Mouse (Mus musculus): ENCODE measurements around the gene Lexm. TPM values are rescaled to one million over a fixed set of nuclear protein-coding genes. Genes with fewer than 3 reads are reported as not detected.
A peak's percentile ranks its signal among the peaks of the same experiment; 100 is the strongest.

Gene Lexm
- not detected in 2 replicates for polyA plus RNA-seq (2015; fragmentation: Nextera tagmentation; extraction: Ambion mirVana)

GRCm38 (mm10) chr4:106617056-106617455 is at the start of gene Lexm:
Lexm (minus strand) TSS chr4:106617241.
- ATAC-seq (ENCODE audit: low read depth): 0 out of 2 replicates have a peak, but pooled peaks have one; percentile 14
- no peak within 1 kb of the TSS for H3K9ac ChIP-seq (ENCODE audit: low read depth, low read length)
- no peaks in the 10 kb centered on the region for H3K9me3 ChIP-seq (replicated peaks; ENCODE audit: control insufficient read depth, low read length)
- H3K27me3 ChIP-seq (ENCODE audit: control insufficient read depth, insufficient read depth, low read depth, low read length): peaks cover 26% of the 10 kb centered on the region
- peak within 1 kb of the TSS; percentile 8; the same call in 1 of the 2 replicates for H3K4me2 ChIP-seq (ENCODE audit: low read depth, low read length)
- no peaks in the 10 kb centered on the region for H3K36me3 ChIP-seq (ENCODE audit: control insufficient read depth, insufficient read depth)
- H3K4me3 ChIP-seq (ENCODE audit: low read depth, low read length): no peak within 1 kb of the TSS
- 3% methylated on average over 19 of the region's 19 CpGs for WGBS (ENCODE audit: insufficient replicate concordance)
- no peak within 1 kb of the TSS for H3K27ac ChIP-seq (ENCODE audit: low read length)
- peaks cover 28% of the 10 kb centered on the region for H3K4me1 ChIP-seq (ENCODE audit: control insufficient read depth, low read depth, low read length)

- 83% methylated on average over 2 of the region's 2 CpGs for WGBS (ENCODE audit: insufficient replicate concordance)
Measured at GRCm38 (mm10) chr4:106666546-106666945, 49.5 kb upstream of the Lexm start.

GRCm38 (mm10) chr4:106665673-106666072 is 48.6 kb upstream of the Lexm start:
- no peaks in the 10 kb centered on the region for H3K27me3 ChIP-seq (ENCODE audit: control insufficient read depth, insufficient read depth, low read depth, low read length)
- H3K9me3 ChIP-seq (replicated peaks; ENCODE audit: control insufficient read depth, low read length): no peaks in the 10 kb centered on the region
- 80% methylated on average over 10 of the region's 10 CpGs for WGBS (ENCODE audit: insufficient replicate concordance)
- H3K4me1 ChIP-seq (ENCODE audit: control insufficient read depth, low read depth, low read length): no peaks in the 10 kb centered on the region
- H3K27ac ChIP-seq (ENCODE audit: low read length): no peak overlapping the region
- H3K36me3 ChIP-seq (ENCODE audit: control insufficient read depth, insufficient read depth): peaks cover 59% of the 10 kb centered on the region
- no peak overlapping the region for H3K4me2 ChIP-seq (ENCODE audit: low read depth, low read length)
- no peak overlapping the region for H3K9ac ChIP-seq (ENCODE audit: low read depth, low read length)
- no peak overlapping the region for H3K4me3 ChIP-seq (ENCODE audit: low read depth, low read length)
- ATAC-seq (ENCODE audit: low read depth): no peak

More at GRCm38 (mm10) chr4:106666546-106666945, 49.5 kb upstream of the Lexm start:
- Histone ChIP-seq H3K27ac (ENCODE audit: low read length) (no peak overlapping the region), H3K4me1 (ENCODE audit: control insufficient read depth, low read depth, low read length) (no peaks in the 10 kb centered on the region), H3K36me3 (ENCODE audit: control insufficient read depth, insufficient read depth) (peaks cover 58% of the 10 kb centered on the region), H3K4me3 (ENCODE audit: low read depth, low read length) (no peak overlapping the region), H3K27me3 (ENCODE audit: control insufficient read depth, insufficient read depth, low read depth, low read length) (no peaks in the 10 kb centered on the region), H3K9ac (ENCODE audit: low read depth, low read length) (no peak overlapping the region), H3K9me3 (replicated peaks; ENCODE audit: control insufficient read depth, low read length) (no peaks in the 10 kb centered on the region), H3K4me2 (ENCODE audit: low read depth, low read length) (no peak overlapping the region)
- no peak for ATAC-seq (ENCODE audit: low read depth)

GRCm38 (mm10) chr4:106665269-106665668 is 48.2 kb upstream of the Lexm start:
- Histone ChIP-seq H3K27me3 (ENCODE audit: control insufficient read depth, insufficient read depth, low read depth, low read length) (no peaks in the 10 kb centered on the region), H3K9ac (ENCODE audit: low read depth, low read length) (no peak overlapping the region), H3K4me2 (ENCODE audit: low read depth, low read length) (no peak overlapping the region), H3K4me1 (ENCODE audit: control insufficient read depth, low read depth, low read length) (no peaks in the 10 kb centered on the region), H3K27ac (ENCODE audit: low read length) (no peak overlapping the region), H3K9me3 (replicated peaks; ENCODE audit: control insufficient read depth, low read length) (no peaks in the 10 kb centered on the region), H3K4me3 (ENCODE audit: low read depth, low read length) (no peak overlapping the region), H3K36me3 (ENCODE audit: control insufficient read depth, insufficient read depth) (peaks cover 55% of the 10 kb centered on the region)
- WGBS (ENCODE audit: insufficient replicate concordance): 80% methylated on average over 2 of the region's 2 CpGs
- no peak for ATAC-seq (ENCODE audit: low read depth)

- Histone ChIP-seq H3K36me3 (ENCODE audit: control insufficient read depth, insufficient read depth) (peaks cover 53% of the 10 kb centered on the region), H3K4me3 (ENCODE audit: low read depth, low read length) (no peak overlapping the region), H3K27me3 (ENCODE audit: control insufficient read depth, insufficient read depth, low read depth, low read length) (no peaks in the 10 kb centered on the region), H3K9ac (ENCODE audit: low read depth, low read length) (no peak overlapping the region), H3K9me3 (replicated peaks; ENCODE audit: control insufficient read depth, low read length) (no peaks in the 10 kb centered on the region), H3K27ac (ENCODE audit: low read length) (no peak overlapping the region), H3K4me1 (ENCODE audit: control insufficient read depth, low read depth, low read length) (no peaks in the 10 kb centered on the region), H3K4me2 (ENCODE audit: low read depth, low read length) (no peak overlapping the region)
- no peak for ATAC-seq (ENCODE audit: low read depth)
- 81% methylated on average over 6 of the region's 6 CpGs for WGBS (ENCODE audit: insufficient replicate concordance)
Measured at GRCm38 (mm10) chr4:106664697-106665096, 47.7 kb upstream of the Lexm start.

- WGBS (ENCODE audit: insufficient replicate concordance): 83% methylated on average over 5 of the region's 5 CpGs
Measured at GRCm38 (mm10) chr4:106663956-106664470, 47.0 kb upstream of the Lexm start.

GRCm38 (mm10) chr4:106655681-106656080 is 38.6 kb upstream of the Lexm start:
- H3K4me1 ChIP-seq (ENCODE audit: control insufficient read depth, low read depth, low read length): peaks cover 8% of the 10 kb centered on the region
- WGBS (ENCODE audit: insufficient replicate concordance): 78% methylated on average over 10 of the region's 10 CpGs
- no peak overlapping the region for H3K27ac ChIP-seq (ENCODE audit: low read length)
- H3K4me2 ChIP-seq (ENCODE audit: low read depth, low read length): no peak overlapping the region
- no peaks in the 10 kb centered on the region for H3K9me3 ChIP-seq (replicated peaks; ENCODE audit: control insufficient read depth, low read length)
- peaks cover 4% of the 10 kb centered on the region; the same call in 1 of the 2 replicates for H3K36me3 ChIP-seq (ENCODE audit: control insufficient read depth, insufficient read depth)
- H3K27me3 ChIP-seq (ENCODE audit: control insufficient read depth, insufficient read depth, low read depth, low read length): no peaks in the 10 kb centered on the region
- no peak overlapping the region for H3K4me3 ChIP-seq (ENCODE audit: low read depth, low read length)
- no peak overlapping the region for H3K9ac ChIP-seq (ENCODE audit: low read depth, low read length)
- no peak for ATAC-seq (ENCODE audit: low read depth)

More at GRCm38 (mm10) chr4:106663956-106664470, 47.0 kb upstream of the Lexm start:
- no peak overlapping the region for H3K9ac ChIP-seq (ENCODE audit: low read depth, low read length)
- no peak for ATAC-seq (ENCODE audit: low read depth)
- no peak overlapping the region for H3K27ac ChIP-seq (ENCODE audit: low read length)
- H3K4me1 ChIP-seq (ENCODE audit: control insufficient read depth, low read depth, low read length): no peaks in the 10 kb centered on the region
- H3K36me3 ChIP-seq (ENCODE audit: control insufficient read depth, insufficient read depth): peaks cover 50% of the 10 kb centered on the region
- no peaks in the 10 kb centered on the region for H3K27me3 ChIP-seq (ENCODE audit: control insufficient read depth, insufficient read depth, low read depth, low read length)
- H3K4me3 ChIP-seq (ENCODE audit: low read depth, low read length): no peak overlapping the region
- no peak overlapping the region for H3K4me2 ChIP-seq (ENCODE audit: low read depth, low read length)
- H3K9me3 ChIP-seq (replicated peaks; ENCODE audit: control insufficient read depth, low read length): no peaks in the 10 kb centered on the region

GRCm38 (mm10) chr4:106653051-106653450 is 36.0 kb upstream of the Lexm start:
- H3K27me3 ChIP-seq (ENCODE audit: control insufficient read depth, insufficient read depth, low read depth, low read length): 0 out of 2 replicates have a peak, but pooled peaks cover under 1% of the 10 kb centered on the region
- H3K9me3 ChIP-seq (replicated peaks; ENCODE audit: control insufficient read depth, low read length): no peaks in the 10 kb centered on the region
- H3K9ac ChIP-seq (ENCODE audit: low read depth, low read length): no peak overlapping the region
- ATAC-seq (ENCODE audit: low read depth): no peak
- no peaks in the 10 kb centered on the region; the same call in 1 of the 2 replicates for H3K36me3 ChIP-seq (ENCODE audit: control insufficient read depth, insufficient read depth)
- no peak overlapping the region for H3K4me3 ChIP-seq (ENCODE audit: low read depth, low read length)
- H3K27ac ChIP-seq (ENCODE audit: low read length): no peak overlapping the region
- peaks cover 8% of the 10 kb centered on the region for H3K4me1 ChIP-seq (ENCODE audit: control insufficient read depth, low read depth, low read length)
- H3K4me2 ChIP-seq (ENCODE audit: low read depth, low read length): no peak overlapping the region
- WGBS (ENCODE audit: insufficient replicate concordance): 83% methylated on average over 15 of the region's 15 CpGs

GRCm38 (mm10) chr4:106652546-106652945 is 35.5 kb upstream of the Lexm start:
- Histone ChIP-seq H3K9me3 (replicated peaks; ENCODE audit: control insufficient read depth, low read length) (no peaks in the 10 kb centered on the region), H3K9ac (ENCODE audit: low read depth, low read length) (no peak overlapping the region), H3K4me3 (ENCODE audit: low read depth, low read length) (no peak overlapping the region), H3K27ac (ENCODE audit: low read length) (no peak overlapping the region), H3K36me3 (ENCODE audit: control insufficient read depth, insufficient read depth) (no peaks in the 10 kb centered on the region; the same call in 1 of the 2 replicates), H3K4me1 (ENCODE audit: control insufficient read depth, low read depth, low read length) (peaks cover 8% of the 10 kb centered on the region), H3K27me3 (ENCODE audit: control insufficient read depth, insufficient read depth, low read depth, low read length) (0 out of 2 replicates have a peak, but pooled peaks cover 2% of the 10 kb centered on the region), H3K4me2 (ENCODE audit: low read depth, low read length) (no peak overlapping the region)
- no peak for ATAC-seq (ENCODE audit: low read depth)
- 44% methylated on average over 3 of the region's 3 CpGs for WGBS (ENCODE audit: insufficient replicate concordance)

Data from liver, embryonic 16.5 days (tissue).